Mouse (Mus musculus): ENCODE data around the gene Tmod3.

DNA sequence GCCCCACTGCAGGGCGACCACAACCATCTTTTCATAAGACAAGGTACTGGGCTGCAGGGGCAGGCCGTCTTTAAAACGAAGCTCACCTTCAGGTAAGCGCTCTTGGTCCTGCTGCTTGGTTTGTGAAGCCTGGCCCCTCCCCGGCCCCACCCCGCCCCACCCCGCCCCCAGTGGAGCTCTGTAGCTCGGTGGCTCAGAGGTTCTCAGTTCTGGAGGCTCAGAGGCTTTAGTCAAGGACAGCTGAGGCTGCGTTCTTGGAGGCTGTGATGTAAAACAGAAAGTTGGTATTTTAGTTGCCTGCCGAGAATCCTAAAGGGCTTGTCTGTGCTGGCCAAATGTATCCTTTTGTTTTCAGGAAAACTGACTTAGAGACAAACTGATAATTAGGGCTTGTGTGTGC is 103.8 kb downstream of the Tmod3 start:
- no peak for TF ChIP-seq POLR2A (IDR thresholded peaks at IDR 0.05; ENCODE audit: low read depth, low read length)
- TF ChIP-seq CTCF (conservative IDR thresholded peaks at IDR 0.05; ENCODE audit: insufficient read depth, insufficient read length, low read depth, low read length), result no peak
